Mouse (Mus musculus) common myeloid progenitor, adult 5-6 weeks (primary cell): ENCODE measurements around the gene Myh11. TPM values are rescaled to one million over a fixed set of nuclear protein-coding genes. Genes with fewer than 3 reads are reported as not detected.
A peak's percentile ranks its signal among the peaks of the same experiment; 100 is the strongest.

Source experiments
- ATAC-seq: replicated peaks from 2 replicates; pipeline ENCODE4 v1.8.0; 2016; ENCODE audit warnings: low read depth, mild to moderate bottlenecking, moderate TSS enrichment, inconsistent platforms; ENCODE audit not compliant: poor library complexity, severe bottlenecking
- total RNA-seq: library from RNA; stranded (forward); fragments of 200-1000, 187-1606 nt; gene quantifications from 2 replicates; pipeline ENCODE4 v1.2.3, GENCODE M21; 2017

Myh11 gene
- total RNA-seq: under 0.01 TPM in 1 of 2 replicates, not detected in the other

DNA sequence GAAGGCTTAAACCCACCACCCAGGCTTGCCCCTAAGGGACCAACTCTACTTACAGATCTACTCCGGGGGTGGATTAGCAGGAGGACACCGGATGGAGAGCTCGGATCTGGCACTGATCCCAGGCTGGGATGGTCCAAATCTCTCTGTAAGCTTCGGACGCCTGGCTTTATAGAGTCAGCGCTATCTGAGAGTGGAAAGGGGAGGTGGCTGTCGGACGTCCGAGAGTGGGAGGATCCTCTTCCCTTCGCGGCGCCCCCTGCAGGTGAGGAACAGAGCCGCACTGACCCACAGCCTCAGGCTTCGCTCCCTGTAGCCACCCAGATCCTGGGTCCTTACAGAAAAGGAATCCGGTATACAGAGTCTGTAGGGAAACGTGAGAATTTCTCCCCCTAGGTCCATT lies at the start of gene Myh11:
Gene Myh11, minus strand, starts transcription at position 150 of the 400 bp plus-strand sequence.
- ATAC-seq: peak; percentile 88

DNA sequence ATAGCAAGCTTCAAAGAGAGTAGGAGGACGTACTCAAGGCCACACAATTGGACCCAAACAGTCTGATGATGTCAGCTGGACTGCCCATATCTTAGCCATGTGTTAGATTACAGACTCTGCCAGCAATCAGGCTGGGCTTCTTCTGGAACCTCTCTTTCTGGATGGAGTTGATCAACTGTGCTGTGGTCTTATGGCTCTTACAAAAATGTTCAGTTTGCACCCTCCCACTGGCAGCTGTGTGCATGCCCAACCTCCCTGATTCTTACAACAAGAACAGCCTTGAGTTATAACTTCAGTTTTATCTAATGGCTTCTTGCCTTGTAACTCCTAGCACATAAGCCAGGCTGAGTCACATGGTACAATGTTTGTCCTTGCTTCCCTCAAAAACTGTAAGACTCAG lies 37.0 kb upstream of the Myh11 start:
- ATAC-seq: no peak

- ATAC-seq: no peak
These were observed 29.3 kb upstream of the Myh11 start for GRCm38 (mm10) chr16:14320494-14320893.

- ATAC-seq: no peak
These were observed 28.5 kb upstream of the Myh11 start for GRCm38 (mm10) chr16:14319681-14320080.

GRCm38 (mm10) chr16:14316884-14317876 lies 26.0 kb upstream of the Myh11 start, which contains the start of gene Fopnl:
Gene Fopnl (minus strand): TSS chr16:14317405.
- peak; percentile 99 for ATAC-seq

GRCm38 (mm10) chr16:14312914-14313313 lies 21.7 kb upstream of the Myh11 start:
- ATAC-seq: no peak

DNA sequence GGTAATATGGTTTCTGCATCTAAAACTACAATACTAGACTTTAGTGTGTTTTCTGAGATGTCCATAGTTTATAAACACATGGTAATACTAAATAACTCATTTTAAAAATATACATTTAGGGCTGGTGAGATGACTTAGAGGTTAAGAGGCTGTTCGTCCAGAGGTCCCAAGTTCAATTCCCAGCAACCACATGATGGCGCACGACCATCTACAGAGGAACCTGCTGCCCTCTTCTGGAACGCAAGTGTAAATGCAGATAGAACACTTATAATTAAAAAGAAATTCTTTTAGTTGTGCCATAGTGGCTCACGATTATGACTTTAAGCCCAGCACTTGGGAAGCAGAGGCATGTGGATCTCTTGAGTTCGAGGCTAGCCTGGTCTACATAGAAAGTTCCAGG lies 20.2 kb upstream of the Myh11 start:
- ATAC-seq: peak; percentile 27; the same call in 1 of the 2 replicates

DNA sequence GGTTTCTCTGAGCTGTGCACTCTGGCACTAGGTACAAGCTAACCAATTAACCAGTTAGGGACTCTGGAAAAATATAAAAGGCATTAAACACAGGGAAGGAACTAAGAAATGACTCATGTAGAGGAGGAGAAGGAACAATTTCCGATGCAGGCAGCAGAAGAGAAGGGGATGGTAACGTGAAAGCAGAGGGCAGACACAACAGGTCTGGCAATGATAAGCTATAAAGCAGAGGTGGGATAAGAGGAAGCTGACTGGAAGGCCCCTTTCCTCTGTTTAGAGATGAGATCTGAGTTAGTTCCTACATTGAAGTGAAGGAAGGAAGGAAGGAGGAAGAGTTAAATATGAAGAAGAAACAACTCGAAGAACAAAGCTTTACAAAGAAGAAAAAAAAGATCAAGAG lies 18.7 kb upstream of the Myh11 start:
- no peak for ATAC-seq

DNA sequence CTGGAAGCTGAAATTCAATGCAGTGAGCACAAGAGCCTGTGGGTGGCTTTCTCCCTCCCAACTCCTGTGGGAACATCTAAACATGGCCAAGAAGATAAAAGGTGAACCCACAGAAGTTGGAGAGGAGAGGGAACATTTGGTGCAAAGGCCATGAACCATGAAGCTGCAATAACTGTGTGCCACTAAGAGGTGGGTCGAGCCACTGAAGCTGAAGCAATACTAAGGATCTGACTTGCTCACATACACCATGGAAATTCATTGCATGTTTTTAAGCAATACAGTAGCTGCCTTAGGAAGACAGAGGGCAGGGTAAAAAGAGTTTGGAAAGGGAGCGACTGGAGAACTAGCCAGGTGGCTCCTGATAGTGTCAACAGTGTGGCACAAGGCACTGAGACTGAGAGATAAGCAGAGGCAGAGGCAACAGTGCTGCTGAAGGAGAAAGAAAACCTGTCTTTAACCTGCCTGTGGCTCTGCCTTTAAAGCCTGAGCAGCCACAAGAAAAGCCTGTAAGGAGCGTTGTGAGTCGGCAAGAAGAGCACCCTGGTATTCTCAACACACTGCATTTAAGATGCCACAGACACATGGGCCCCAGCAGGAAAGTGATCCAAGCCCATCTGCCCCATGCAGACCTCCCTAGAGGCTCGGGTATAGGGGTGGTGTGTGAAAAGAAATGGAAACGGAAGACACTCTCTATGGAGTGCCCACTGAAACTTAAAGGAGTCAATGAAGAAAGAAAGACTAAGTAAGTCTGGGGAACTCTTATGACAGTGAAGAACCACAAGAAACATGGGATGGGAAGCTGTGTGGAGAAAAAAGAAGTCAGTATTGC lies 17.3 kb upstream of the Myh11 start:
- peak; percentile 37; the same call in 1 of the 2 replicates for ATAC-seq

GRCm38 (mm10) chr16:14307373-14307772 lies 16.2 kb upstream of the Myh11 start:
- peak; percentile 87 for ATAC-seq

- no peak for ATAC-seq
These were observed 15.3 kb upstream of the Myh11 start for GRCm38 (mm10) chr16:14306451-14306850.

- no peak for ATAC-seq
These were observed 13.6 kb upstream of the Myh11 start for GRCm38 (mm10) chr16:14304791-14305190.

- ATAC-seq: no peak
These were observed 12.5 kb upstream of the Myh11 start for GRCm38 (mm10) chr16:14303676-14304075.

DNA sequence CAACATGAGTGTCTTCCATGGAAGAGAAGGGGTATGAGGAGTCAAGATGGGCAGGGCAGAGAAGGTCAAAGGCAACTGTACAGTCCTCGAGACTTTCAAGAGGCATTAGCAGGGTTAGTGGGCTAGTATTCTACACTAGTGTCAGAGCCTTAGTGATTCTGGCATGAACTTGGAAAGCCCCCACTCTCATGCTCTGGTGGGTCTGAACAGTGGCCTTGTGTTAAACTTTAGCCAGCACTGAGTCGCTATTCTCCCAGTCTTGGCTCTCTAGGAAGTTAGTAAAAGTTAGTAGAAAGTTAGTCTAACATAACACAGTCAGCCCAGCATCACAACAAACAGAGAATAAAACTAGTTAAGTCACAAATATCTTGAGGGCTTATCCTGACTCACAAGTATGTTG lies 12.0 kb upstream of the Myh11 start:
- no peak for ATAC-seq

- no peak for ATAC-seq
These were observed 7.3 kb upstream of the Myh11 start for GRCm38 (mm10) chr16:14298461-14298860.

- ATAC-seq: no peak
These were observed 6.6 kb upstream of the Myh11 start for GRCm38 (mm10) chr16:14297746-14298145.

DNA sequence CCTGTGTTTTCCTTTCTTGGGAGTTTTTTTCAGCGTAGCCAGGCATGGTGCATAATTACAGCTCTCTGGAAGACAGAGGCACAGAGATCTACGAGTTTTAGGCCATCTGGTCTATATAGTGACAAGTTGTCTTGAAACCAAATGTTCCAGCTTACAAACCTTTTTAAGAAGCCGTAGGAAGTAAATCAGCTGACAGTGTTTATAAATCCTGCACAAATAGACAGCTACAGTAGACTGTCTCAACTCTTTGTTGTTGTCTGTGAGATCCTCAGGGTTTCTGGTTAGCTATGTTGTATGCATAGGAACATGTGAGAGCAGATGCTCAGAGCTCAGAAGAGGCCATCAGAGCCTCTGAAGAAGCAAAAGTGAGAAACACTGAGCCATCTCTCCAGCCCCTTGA lies 6.0 kb upstream of the Myh11 start:
- no peak for ATAC-seq

DNA sequence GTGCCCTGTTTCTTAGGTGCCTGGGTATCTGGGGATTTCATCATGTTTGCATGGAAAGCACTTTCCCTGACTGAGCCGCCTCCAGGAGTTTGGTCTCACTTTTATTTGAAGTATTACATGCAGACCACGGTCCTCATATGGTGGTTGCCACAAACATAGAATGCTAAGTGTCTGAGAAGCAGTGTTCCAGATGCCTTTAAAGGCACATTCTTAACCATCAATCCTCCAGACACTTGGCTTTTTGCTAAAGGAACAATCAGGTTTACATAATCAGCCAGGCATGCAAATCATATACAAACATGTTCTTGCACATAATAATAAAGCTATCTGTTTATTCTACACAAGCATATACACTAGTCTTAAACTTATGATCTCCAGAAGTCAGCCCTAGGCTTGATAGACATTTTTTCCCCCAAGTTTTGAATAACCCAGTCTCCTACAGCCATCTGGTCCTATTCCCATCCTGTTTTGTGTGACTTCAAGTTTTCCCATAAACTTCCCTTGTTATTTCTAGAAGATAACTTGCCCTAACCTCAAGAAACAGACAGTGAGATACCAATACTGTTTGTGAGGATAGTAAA lies 5.5 kb upstream of the Myh11 start:
- no peak for ATAC-seq

DNA sequence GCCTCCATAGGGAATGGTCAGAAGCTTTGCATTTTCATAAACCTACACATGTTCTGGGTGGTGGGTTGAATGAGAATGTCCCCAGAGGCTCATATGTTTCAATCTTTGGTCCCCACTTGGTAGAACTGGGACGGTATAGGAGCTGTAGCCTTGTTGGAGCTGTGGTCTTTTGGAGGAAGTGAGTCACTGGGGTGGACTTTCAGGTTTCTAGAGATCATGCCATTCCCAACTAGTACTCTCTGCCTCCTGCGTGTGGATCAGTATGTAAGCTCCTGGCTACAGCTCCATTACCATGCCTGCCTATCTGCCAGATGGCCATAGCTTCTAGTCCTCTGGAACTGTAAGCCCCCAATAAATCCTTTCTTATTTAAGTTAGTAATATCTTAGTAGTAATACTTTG lies 4.1 kb upstream of the Myh11 start:
- no peak for ATAC-seq
